Mouse (Mus musculus) adrenal gland, postnatal 14 days (tissue): ENCODE measurements around the gene Neurog1. TPM values are rescaled to one million over a fixed set of nuclear protein-coding genes. Genes with fewer than 3 reads are reported as not detected.

Experiments
- DNase-seq: peaks from one replicate; pipeline ENCODE4 v3.0.0; 2021; ENCODE audit warnings: mixed read lengths
- total RNA-seq: library from RNA; stranded (reverse); gene quantifications from 2 replicates; pipeline ENCODE4 v1.2.3, GENCODE M21; 2021

Neurog1 gene
- total RNA-seq, 1 experiment from 2014 or later = not detected

GRCm38 (mm10) chr13:56258196-56259020, 6.4 kb upstream of the Neurog1 start:
- no peak for DNase-seq

GRCm38 (mm10) chr13:56257469-56258153, 5.6 kb upstream of the Neurog1 start:
- no peak for DNase-seq

GRCm38 (mm10) chr13:56256716-56257299, 4.8 kb upstream of the Neurog1 start:
- no peak for DNase-seq

GRCm38 (mm10) chr13:56253379-56253778, 1.4 kb upstream of the Neurog1 start:
- DNase-seq = no peak

- no peak for DNase-seq
These were observed 820 bp upstream of the Neurog1 start for GRCm38 (mm10) chr13:56252783-56253182.

GRCm38 (mm10) chr13:56251176-56251923, 613 bp downstream of the Neurog1 start:
- DNase-seq = no peak

- no peak for DNase-seq
These were observed 1.3 kb downstream of the Neurog1 start for GRCm38 (mm10) chr13:56250551-56251161.

- DNase-seq = no peak
These were observed 2.2 kb downstream of the Neurog1 start for GRCm38 (mm10) chr13:56249593-56250341.

GRCm38 (mm10) chr13:56243104-56243503, 8.9 kb downstream of the Neurog1 start:
- DNase-seq = no peak

GRCm38 (mm10) chr13:56240012-56240770, 11.8 kb downstream of the Neurog1 start:
- DNase-seq = no peak

GRCm38 (mm10) chr13:56237905-56238304, 14.1 kb downstream of the Neurog1 start:
- DNase-seq = peak; percentile 44

- DNase-seq = no peak
These were observed 15.8 kb downstream of the Neurog1 start for GRCm38 (mm10) chr13:56236194-56236593.

GRCm38 (mm10) chr13:56228790-56229189, 23.2 kb downstream of the Neurog1 start:
- no peak for DNase-seq

- DNase-seq = no peak
These were observed 25.6 kb downstream of the Neurog1 start for GRCm38 (mm10) chr13:56226175-56226954.

GRCm38 (mm10) chr13:56223625-56224024, 28.3 kb downstream of the Neurog1 start:
- DNase-seq = no peak

- no peak for DNase-seq
These were observed 29.1 kb downstream of the Neurog1 start for GRCm38 (mm10) chr13:56222849-56223246.

- DNase-seq = no peak
These were observed 29.7 kb downstream of the Neurog1 start for GRCm38 (mm10) chr13:56221995-56222848.

GRCm38 (mm10) chr13:56221129-56221910, 30.6 kb downstream of the Neurog1 start:
- no peak for DNase-seq
